Mouse (Mus musculus) cerebellum, adult 9-10 months (tissue): Measurements from ENCODE around the gene Map2k1.
"Not testable (repeated sequence)": the region's sequence is repeated elsewhere in the genome, so short reads cannot be mapped to it uniquely, and the experiment has no call there.

Experiments used
- DNase-seq: peaks from one replicate; pipeline ENCODE4 v3.0.0; 2022

Gene Map2k1

GRCm38 (mm10) chr9:64253021-64253904 lies at the start of gene Map2k1:
Gene Map2k1, minus strand, starts transcription at chr9:64253631.
- peak; percentile 100 for DNase-seq

- DNase-seq, result not testable (repeated sequence)
Observed at GRCm38 (mm10) chr9:64303086-64303485, 49.7 kb upstream of the Map2k1 start.

GRCm38 (mm10) chr9:64282404-64282987 lies 29.1 kb upstream of the Map2k1 start:
- no peak for DNase-seq

GRCm38 (mm10) chr9:64281781-64282178 lies 28.3 kb upstream of the Map2k1 start:
- DNase-seq, result no peak

DNA sequence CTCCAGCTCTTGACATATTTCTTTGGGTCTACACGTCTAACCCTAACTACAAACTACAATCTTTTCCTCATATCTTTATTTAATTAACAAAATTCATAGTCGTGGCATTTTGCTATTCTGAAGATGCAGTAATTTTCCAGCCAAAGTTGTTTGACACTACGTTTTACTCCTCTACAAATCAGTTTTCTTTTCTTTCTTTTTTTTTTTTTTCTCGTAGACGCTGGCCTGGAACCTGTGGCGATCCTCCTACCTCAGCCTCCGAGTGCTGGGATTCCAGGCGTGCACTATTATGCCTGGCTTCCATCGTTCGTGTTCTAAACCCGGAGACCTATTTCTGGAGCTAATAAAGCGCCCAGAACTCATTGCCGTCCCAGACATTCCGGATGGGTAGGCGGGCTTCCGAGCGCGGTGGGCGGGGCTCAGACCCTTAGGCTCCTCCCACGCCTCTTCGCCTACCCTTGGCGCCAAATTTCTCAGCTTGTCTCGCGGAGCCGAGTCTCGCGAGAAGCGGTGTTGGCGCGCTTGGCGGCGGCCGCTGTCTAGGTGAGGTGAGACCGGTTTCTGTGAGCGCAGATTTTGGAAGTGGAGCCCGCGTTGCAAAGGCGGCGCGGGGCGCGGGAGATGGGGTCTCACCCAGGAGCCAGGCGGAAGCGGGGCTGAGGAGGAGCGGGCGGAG lies 27.8 kb upstream of the Map2k1 start, which contains the start of gene Tipin:
Gene Tipin, plus strand, starts transcription at position 477 of the 676 bp plus-strand sequence.
- peak; percentile 93 for DNase-seq

DNA sequence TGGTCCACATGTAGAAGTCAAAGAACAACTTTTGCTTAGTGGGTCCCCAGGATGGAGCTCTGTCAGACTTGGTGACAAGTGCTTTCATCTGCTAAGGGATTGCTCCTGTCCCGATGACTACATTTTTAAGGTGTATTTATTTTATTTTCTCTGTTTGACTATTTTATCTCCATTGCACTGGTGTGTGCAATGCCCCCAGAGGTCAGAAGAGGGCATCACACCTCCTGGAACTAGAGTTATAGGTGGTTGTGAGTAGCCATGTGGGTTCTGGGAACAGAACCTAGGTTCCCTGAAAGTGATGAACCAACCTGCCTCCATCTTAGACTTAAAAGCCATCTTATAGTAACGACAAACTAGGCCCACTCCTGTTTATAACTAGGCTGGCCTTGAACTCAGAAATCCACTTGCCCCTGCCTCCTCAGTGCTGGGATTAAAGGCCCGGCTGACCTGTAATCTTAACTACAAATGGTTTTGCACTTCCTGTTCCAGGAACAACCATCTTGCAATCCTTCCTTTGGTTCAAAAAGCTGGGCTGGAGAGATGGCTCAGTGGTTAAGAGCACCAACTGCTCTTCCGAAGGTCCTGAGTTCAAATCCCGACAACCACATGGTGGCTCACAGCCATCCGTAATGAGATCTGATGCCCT lies 25.4 kb upstream of the Map2k1 start:
- DNase-seq, result no peak

- DNase-seq, result peak; percentile 78
Observed at GRCm38 (mm10) chr9:64277706-64278105, 24.3 kb upstream of the Map2k1 start.

DNA sequence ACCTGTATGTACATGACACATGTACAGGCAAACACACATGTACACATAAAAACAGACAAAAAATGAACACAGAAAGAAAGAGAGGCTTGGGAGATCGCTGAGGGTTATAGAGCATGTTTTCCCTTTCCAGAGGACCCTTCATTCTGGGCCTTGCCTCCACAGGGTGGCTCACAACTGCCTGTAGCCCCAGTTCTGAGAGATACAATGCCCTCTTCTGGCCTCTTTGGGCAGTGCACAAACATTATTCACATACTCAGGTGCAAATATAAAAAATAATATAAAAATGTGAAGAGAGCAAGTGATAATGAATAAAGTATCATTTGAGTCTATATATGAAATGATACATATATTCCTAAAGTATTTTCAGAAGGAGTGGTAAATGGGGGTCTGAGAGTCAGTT lies 21.5 kb upstream of the Map2k1 start:
- no peak for DNase-seq

GRCm38 (mm10) chr9:64274291-64274690 lies 20.9 kb upstream of the Map2k1 start:
- no peak for DNase-seq

- no peak for DNase-seq
Observed at GRCm38 (mm10) chr9:64273757-64274156, 20.3 kb upstream of the Map2k1 start.

- DNase-seq, result no peak
Observed at GRCm38 (mm10) chr9:64272611-64273010, 19.2 kb upstream of the Map2k1 start.

- no peak for DNase-seq
Observed at GRCm38 (mm10) chr9:64271249-64271648, 17.8 kb upstream of the Map2k1 start.

DNA sequence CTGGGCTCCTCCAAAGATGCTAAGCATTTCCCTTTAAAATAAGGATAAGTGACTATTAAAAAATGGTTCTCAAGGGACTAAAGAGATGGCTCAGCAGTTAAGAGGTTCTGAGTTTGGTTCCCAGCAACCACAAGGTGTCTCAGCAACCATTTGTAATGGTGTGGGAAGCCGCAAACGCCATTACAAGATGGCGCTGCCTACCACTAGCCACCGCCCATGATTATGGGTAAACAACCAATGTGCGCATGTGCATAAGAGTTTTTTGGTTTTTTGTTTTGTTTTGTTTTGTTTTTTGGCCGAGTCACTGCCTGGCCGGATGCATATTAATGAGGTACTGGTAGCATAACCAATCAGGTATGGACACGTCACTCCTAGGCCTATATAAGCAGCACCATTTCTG lies 15.4 kb upstream of the Map2k1 start:
- DNase-seq, result not testable (repeated sequence)

DNA sequence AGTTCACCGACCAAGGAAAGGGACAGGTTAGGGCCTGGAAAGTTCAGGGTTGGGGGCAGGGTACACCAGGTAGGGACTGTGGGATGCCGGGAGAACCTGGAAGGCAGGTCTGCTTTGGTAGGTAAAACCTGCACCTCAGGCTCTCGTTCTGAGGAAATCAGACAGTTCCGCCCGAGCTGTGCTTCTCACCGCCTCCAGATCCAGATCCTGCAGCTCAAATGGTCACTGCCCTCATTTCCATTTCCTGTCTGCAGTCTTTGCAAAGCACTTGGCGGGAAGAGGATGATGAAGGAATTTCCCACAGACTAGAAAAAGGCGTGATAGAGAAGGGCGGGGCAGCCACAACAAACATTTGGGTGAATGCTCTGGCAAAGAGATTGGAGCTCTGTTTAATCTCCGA lies 14.8 kb upstream of the Map2k1 start:
- DNase-seq, result no peak

GRCm38 (mm10) chr9:64267231-64267630 lies 13.8 kb upstream of the Map2k1 start:
- DNase-seq, result no peak

DNA sequence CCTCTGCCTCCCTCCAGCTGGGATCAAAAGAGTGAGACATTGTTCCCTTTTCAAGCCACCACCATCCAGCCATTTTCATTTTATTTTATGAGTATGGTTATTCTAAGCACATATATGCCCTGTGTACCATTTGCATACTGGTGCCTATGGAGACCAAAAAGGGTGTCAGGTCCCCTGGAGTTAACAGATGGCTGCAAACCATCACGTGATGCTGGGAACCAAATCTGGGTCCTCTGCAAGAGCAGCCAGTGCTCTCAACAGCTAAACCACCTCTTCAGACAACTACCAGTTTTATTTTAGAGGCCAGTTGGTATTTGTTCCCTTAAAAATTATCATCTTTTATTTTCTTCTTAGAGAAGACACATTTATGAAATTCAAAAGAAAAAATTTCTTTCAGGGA lies 11.4 kb upstream of the Map2k1 start:
- DNase-seq, result no peak

DNA sequence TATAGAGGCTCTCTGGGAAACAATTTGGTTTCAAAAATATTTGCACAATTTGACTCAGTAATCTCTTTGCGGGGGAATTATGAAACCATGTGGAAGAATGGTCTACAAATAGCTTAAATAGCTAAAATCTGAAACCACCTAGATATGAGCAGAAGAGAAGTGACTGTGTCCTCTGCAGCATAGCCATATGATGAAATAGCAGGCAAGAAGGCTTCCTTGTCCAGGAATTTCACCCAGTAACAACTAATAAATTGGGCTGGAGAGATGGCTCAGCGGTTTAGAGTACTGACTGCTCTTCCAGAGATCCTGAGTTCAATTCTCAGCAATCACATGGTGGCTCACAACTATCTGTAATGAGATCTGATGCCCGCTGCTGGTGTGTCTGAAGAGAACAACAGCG lies 7.6 kb upstream of the Map2k1 start:
- no peak for DNase-seq

GRCm38 (mm10) chr9:64259906-64260305 lies 6.5 kb upstream of the Map2k1 start:
- DNase-seq, result no peak

DNA sequence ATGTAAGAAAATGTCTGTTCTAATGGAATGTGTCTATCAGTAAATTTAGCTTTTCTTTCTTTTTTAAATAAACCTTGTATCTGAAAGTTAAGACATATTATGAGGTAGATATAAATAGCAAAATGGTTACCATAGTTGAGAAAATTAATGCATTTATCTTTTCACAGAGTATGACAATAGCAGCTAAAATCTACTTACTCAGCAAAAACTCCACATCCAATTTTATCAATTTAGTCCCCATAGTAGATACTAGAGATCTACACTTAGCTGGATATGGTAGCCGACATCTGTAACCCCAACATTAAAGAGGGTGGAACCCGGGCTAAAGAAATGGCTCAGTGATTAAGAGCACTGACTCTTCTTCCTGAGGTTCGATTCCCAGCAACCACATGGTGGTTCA lies 2.8 kb upstream of the Map2k1 start:
- DNase-seq, result no peak

- no peak for DNase-seq
Observed at GRCm38 (mm10) chr9:64255422-64255821, 2.0 kb upstream of the Map2k1 start.

GRCm38 (mm10) chr9:64252591-64253020 lies 825 bp downstream of the Map2k1 start:
- peak; percentile 42 for DNase-seq

DNA sequence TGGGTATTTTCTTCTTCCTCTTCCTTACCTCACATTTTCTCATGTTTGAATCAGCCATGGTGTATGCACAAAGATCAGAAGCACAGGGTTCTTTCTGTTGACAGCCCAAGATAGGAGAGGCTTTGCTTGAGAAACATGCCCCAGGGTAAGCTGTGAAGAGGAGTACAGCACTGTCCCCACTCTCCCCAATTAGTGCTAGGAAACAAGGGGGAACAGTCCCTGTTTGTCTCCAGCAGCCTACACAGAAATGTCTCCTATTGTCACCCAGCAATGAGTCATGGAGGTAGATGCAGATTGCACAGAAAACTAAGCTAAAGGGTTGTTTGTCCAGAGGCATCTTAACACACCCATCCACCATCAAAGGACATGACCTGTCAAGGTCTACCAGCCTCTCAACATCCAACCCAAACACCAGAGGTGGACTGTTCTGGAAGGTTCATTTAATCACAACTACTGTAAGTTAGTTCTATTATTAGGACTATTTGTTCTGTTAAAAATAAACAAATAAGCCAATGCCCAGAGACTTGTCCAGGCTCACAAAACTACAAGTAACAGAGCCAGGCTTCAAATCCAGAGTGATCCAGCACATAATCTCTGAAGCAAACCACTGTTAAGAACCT lies 3.2 kb downstream of the Map2k1 start:
- DNase-seq, result no peak

GRCm38 (mm10) chr9:64249371-64249770 lies 4.1 kb downstream of the Map2k1 start:
- DNase-seq, result no peak
